Mouse (Mus musculus): ENCODE results near the gene Prss38. TPM values are rescaled to one million over a fixed set of nuclear protein-coding genes. Genes with fewer than 3 reads are reported as not detected.

Gene Prss38
- total RNA-seq (2014; rRNA removed) (not detected in 2 replicates), polyA plus RNA-seq (2015; fragmentation: Nextera tagmentation; extraction: Ambion mirVana) (0.12 TPM in 1 of 2 replicates, not detected in the other)

GRCm38 (mm10) chr11:59375475-59375874, at the start of gene Prss38:
TSS of gene Prss38 (minus strand) at chr11:59375657.
- 75% methylated on average over 16 of the region's 16 CpGs for WGBS
- Histone ChIP-seq H3K27ac (ENCODE audit: low read depth, low read length) (no peak within 1 kb of the TSS), H3K4me3 (ENCODE audit: low read depth, low read length) (no peak within 1 kb of the TSS), H3K27me3 (ENCODE audit: insufficient read depth, low read length) (no peaks in the 10 kb centered on the region), H3K4me2 (ENCODE audit: low read depth) (no peak within 1 kb of the TSS), H3K9me3 (ENCODE audit: low read length) (no peaks in the 10 kb centered on the region), H3K4me1 (ENCODE audit: insufficient read depth) (no peaks in the 10 kb centered on the region), H3K9ac (no peak within 1 kb of the TSS), H3K36me3 (ENCODE audit: insufficient read depth) (no peaks in the 10 kb centered on the region)
- TF ChIP-seq CTCF (IDR thresholded peaks at IDR 0.05; ENCODE audit: low read depth) = no peak
- DNase-seq (no peak), ATAC-seq (no peak)

GRCm38 (mm10) chr11:59423010-59423588, 47.6 kb upstream of the Prss38 start:
- WGBS = 88% methylated on average over 5 of the region's 5 CpGs

GRCm38 (mm10) chr11:59421967-59422366, 46.5 kb upstream of the Prss38 start:
- Histone ChIP-seq H3K4me1 (ENCODE audit: insufficient read depth) (no peaks in the 10 kb centered on the region), H3K9ac (no peak overlapping the region), H3K27ac (ENCODE audit: low read depth, low read length) (no peak overlapping the region), H3K9me3 (ENCODE audit: low read length) (no peaks in the 10 kb centered on the region), H3K36me3 (ENCODE audit: insufficient read depth) (peaks cover 62% of the 10 kb centered on the region), H3K4me2 (ENCODE audit: low read depth) (no peak overlapping the region), H3K27me3 (ENCODE audit: insufficient read depth, low read length) (no peaks in the 10 kb centered on the region), H3K4me3 (ENCODE audit: low read depth, low read length) (no peak overlapping the region)
- WGBS = 94% methylated on average over 2 of the region's 2 CpGs
- no peak for TF ChIP-seq CTCF (IDR thresholded peaks at IDR 0.05; ENCODE audit: low read depth)
- no peak for DNase-seq
- ATAC-seq = no peak

More at GRCm38 (mm10) chr11:59423010-59423588, 47.6 kb upstream of the Prss38 start:
- Histone ChIP-seq H3K4me1 (ENCODE audit: insufficient read depth) (no peaks in the 10 kb centered on the region), H3K27ac (ENCODE audit: low read depth, low read length) (no peak overlapping the region), H3K36me3 (ENCODE audit: insufficient read depth) (peaks cover 67% of the 10 kb centered on the region), H3K9ac (no peak overlapping the region), H3K4me3 (ENCODE audit: low read depth, low read length) (no peak overlapping the region), H3K4me2 (ENCODE audit: low read depth) (no peak overlapping the region), H3K27me3 (ENCODE audit: insufficient read depth, low read length) (no peaks in the 10 kb centered on the region), H3K9me3 (ENCODE audit: low read length) (no peaks in the 10 kb centered on the region)
- ATAC-seq (no peak), DNase-seq (no peak)
- no peak for TF ChIP-seq CTCF (IDR thresholded peaks at IDR 0.05; ENCODE audit: low read depth)

- TF ChIP-seq CTCF (IDR thresholded peaks at IDR 0.05; ENCODE audit: low read depth) = no peak
- Histone ChIP-seq H3K27me3 (ENCODE audit: insufficient read depth, low read length) (no peaks in the 10 kb centered on the region), H3K4me3 (ENCODE audit: low read depth, low read length) (no peak overlapping the region), H3K27ac (ENCODE audit: low read depth, low read length) (no peak overlapping the region), H3K9ac (no peak overlapping the region), H3K4me1 (ENCODE audit: insufficient read depth) (no peaks in the 10 kb centered on the region), H3K4me2 (ENCODE audit: low read depth) (no peak overlapping the region), H3K9me3 (ENCODE audit: low read length) (no peaks in the 10 kb centered on the region), H3K36me3 (ENCODE audit: insufficient read depth) (peaks cover 57% of the 10 kb centered on the region)
- no peak for ATAC-seq
- no peak for DNase-seq
- WGBS = 91% methylated on average over 8 of the region's 8 CpGs
Measured at GRCm38 (mm10) chr11:59421436-59421835, 46.0 kb upstream of the Prss38 start.

GRCm38 (mm10) chr11:59418708-59419107, 43.3 kb upstream of the Prss38 start:
- WGBS = 73% methylated on average over 5 of the region's 5 CpGs
- ATAC-seq = 0 out of 2 replicates have a peak, but pooled peaks have one; percentile 29
- H3K27me3 ChIP-seq (ENCODE audit: insufficient read depth, low read length) = no peaks in the 10 kb centered on the region
- no peaks in the 10 kb centered on the region for H3K9me3 ChIP-seq (ENCODE audit: low read length)
- no peak overlapping the region for H3K9ac ChIP-seq
- H3K4me1 ChIP-seq (ENCODE audit: insufficient read depth) = no peaks in the 10 kb centered on the region
- peaks cover 53% of the 10 kb centered on the region for H3K36me3 ChIP-seq (ENCODE audit: insufficient read depth)
- DNase-seq = no peak
- H3K4me2 ChIP-seq (ENCODE audit: low read depth) = no peak overlapping the region
- TF ChIP-seq CTCF (IDR thresholded peaks at IDR 0.05; ENCODE audit: low read depth) = no peak
- H3K4me3 ChIP-seq (ENCODE audit: low read depth, low read length) = no peak overlapping the region
- H3K27ac ChIP-seq (ENCODE audit: low read depth, low read length) = no peak overlapping the region; the same call in 1 of the 2 replicates

- 91% methylated on average over 13 of the region's 13 CpGs for WGBS
- peaks cover 28% of the 10 kb centered on the region for H3K36me3 ChIP-seq (ENCODE audit: insufficient read depth)
- no peaks in the 10 kb centered on the region for H3K9me3 ChIP-seq (ENCODE audit: low read length)
Measured at GRCm38 (mm10) chr11:59412999-59413863, 37.8 kb upstream of the Prss38 start.

GRCm38 (mm10) chr11:59412058-59412457, 36.6 kb upstream of the Prss38 start:
- H3K27ac ChIP-seq (ENCODE audit: low read depth, low read length) = no peak overlapping the region
- DNase-seq (no peak), ATAC-seq (no peak)
- no peak for TF ChIP-seq CTCF (IDR thresholded peaks at IDR 0.05; ENCODE audit: low read depth)
- no peaks in the 10 kb centered on the region for H3K9me3 ChIP-seq (ENCODE audit: low read length)
- peaks cover 30% of the 10 kb centered on the region for H3K36me3 ChIP-seq (ENCODE audit: insufficient read depth)
- H3K4me3 ChIP-seq (ENCODE audit: low read depth, low read length) = no peak overlapping the region
- no peak overlapping the region for H3K4me2 ChIP-seq (ENCODE audit: low read depth)
- H3K9ac ChIP-seq = no peak overlapping the region
- H3K27me3 ChIP-seq (ENCODE audit: insufficient read depth, low read length) = no peaks in the 10 kb centered on the region
- 42% methylated on average over 6 of the region's 6 CpGs for WGBS
- no peaks in the 10 kb centered on the region for H3K4me1 ChIP-seq (ENCODE audit: insufficient read depth)

More at GRCm38 (mm10) chr11:59412999-59413863, 37.8 kb upstream of the Prss38 start:
- ATAC-seq (no peak), DNase-seq (no peak)
- no peak for TF ChIP-seq CTCF (IDR thresholded peaks at IDR 0.05; ENCODE audit: low read depth)
- Histone ChIP-seq H3K27me3 (ENCODE audit: insufficient read depth, low read length) (no peaks in the 10 kb centered on the region), H3K9ac (no peak overlapping the region), H3K4me1 (ENCODE audit: insufficient read depth) (no peaks in the 10 kb centered on the region), H3K27ac (ENCODE audit: low read depth, low read length) (no peak overlapping the region), H3K4me2 (ENCODE audit: low read depth) (no peak overlapping the region), H3K4me3 (ENCODE audit: low read depth, low read length) (no peak overlapping the region)

Data from forebrain, postnatal 0 days (tissue).